Mouse (Mus musculus) lung, adult 2 months (tissue): ENCODE data around the gene Serbp1. TPM values are rescaled to one million over a fixed set of nuclear protein-coding genes. Genes with fewer than 3 reads are reported as not detected.

Source experiments
- DNase-seq: peaks from one replicate; pipeline ENCODE4 v3.0.0; 2022
- H3K4me1 ChIP-seq: fragments of 200-500 bp; 2 replicates; pipeline ENCODE4 v1.6.1; 2011; ENCODE audit warnings: low read length; ENCODE audit not compliant: control insufficient read depth, insufficient read depth
- H3K4me3 ChIP-seq: fragments of 200-500 bp; replicated peaks from 2 replicates; pipeline ENCODE3; 2011; ENCODE audit warnings: low read depth, mild to moderate bottlenecking, control low read depth, low read length; ENCODE audit errors: extremely low read depth
- CTCF ChIP-seq: fragments of 200-500 bp; IDR thresholded peaks from 2 replicates; pipeline ENCODE4 v1.5.1; 2011; ENCODE audit warnings: mild to moderate bottlenecking, low read length, control low read depth; ENCODE audit not compliant: insufficient read depth
- POLR2A ChIP-seq: fragments of 200-500 bp; IDR thresholded peaks from 2 replicates; pipeline ENCODE4 v1.6.1; 2011; ENCODE audit warnings: low read depth, mild to moderate bottlenecking, control low read depth, low read length, borderline replicate concordance; ENCODE audit errors: extremely low read depth
- WGBS: fragments of 180-500 bp; shearing (Covaris S2); methylation state at CpG from one replicate; pipeline ENCODE4 v1.1.7; 2018; 5-methylcytosine and 5-hydroxymethylcytosine counted together
- polyA plus RNA-seq: library from polyadenylated mRNA; depleted of rRNA; stranded (reverse); fragments of >200 nt; gene quantifications from 2 replicates; pipeline ENCODE4 v1.2.3, GENCODE M21; 2012; rRNA removed

Gene Serbp1
- polyA plus RNA-seq, 1 experiment, result 53.4 TPM

GRCm38 (mm10) chr6:67317068-67317467, 79.1 kb downstream of the Serbp1 start:
- H3K4me3 ChIP-seq, result no peak overlapping the region
- TF ChIP-seq POLR2A, result no peak
- no peak for TF ChIP-seq CTCF
- DNase-seq, result no peak
- no peaks in the 10 kb centered on the region for H3K4me1 ChIP-seq
- WGBS, result 62% methylated on average over 5 of the region's 5 CpGs

- WGBS, result 78% methylated on average over 8 of the region's 8 CpGs
- no peak for DNase-seq
- Histone ChIP-seq H3K4me1 (no peaks in the 10 kb centered on the region), H3K4me3 (no peak overlapping the region)
- TF ChIP-seq CTCF, result no peak
- TF ChIP-seq POLR2A, result no peak
Measured at GRCm38 (mm10) chr6:67317827-67318338, 79.9 kb downstream of the Serbp1 start.

GRCm38 (mm10) chr6:67318451-67318850, 80.5 kb downstream of the Serbp1 start:
- Histone ChIP-seq H3K4me1 (no peaks in the 10 kb centered on the region), H3K4me3 (no peak overlapping the region)
- TF ChIP-seq POLR2A, result no peak
- peak; percentile 75 for TF ChIP-seq CTCF
- 21% methylated on average over 10 of the region's 10 CpGs for WGBS
- DNase-seq, result peak; percentile 62

DNA sequence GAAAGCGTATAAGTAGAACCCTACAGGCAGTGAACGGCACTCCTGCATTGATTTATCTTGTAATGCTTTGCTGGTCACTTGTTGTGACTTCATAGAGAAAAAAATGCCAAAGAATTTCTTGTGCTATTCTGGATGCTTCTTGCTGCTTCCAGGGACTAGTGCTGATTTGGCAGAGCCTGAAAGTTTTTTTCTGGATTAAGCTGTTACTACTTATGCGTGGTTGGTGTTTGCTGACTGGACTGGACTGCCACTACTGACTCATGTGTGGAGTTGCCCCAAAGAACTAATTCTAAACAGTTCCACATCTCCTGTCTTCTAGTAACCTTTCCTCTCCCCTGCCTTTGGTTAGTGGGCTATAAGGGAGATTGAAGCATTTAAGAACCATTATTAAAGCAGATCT, 85.8 kb downstream of the Serbp1 start:
- no peak for DNase-seq
- TF ChIP-seq CTCF, result no peak
- TF ChIP-seq POLR2A, result no peak
- WGBS, result 71% methylated on average over 3 of the region's 3 CpGs
- Histone ChIP-seq H3K4me1 (no peaks in the 10 kb centered on the region), H3K4me3 (no peak overlapping the region)

DNA sequence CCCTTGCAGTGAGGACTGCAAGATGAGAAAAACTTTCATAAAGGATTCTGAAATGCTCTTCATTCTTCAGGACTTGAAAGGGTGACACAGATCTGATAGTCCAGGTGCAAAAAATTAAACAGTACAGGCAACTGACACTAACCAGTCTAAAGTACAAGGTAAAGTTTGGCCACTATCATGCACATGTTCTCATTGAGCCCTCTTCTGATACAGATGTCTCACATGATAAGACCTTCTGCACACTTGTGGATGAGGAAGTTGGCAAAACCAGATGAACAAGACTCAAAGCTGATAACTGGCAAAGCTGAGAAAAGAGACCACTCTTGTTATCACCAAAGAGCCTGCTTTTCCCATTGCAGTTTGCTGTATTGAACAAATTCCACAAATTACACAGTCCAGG, 100.0 kb downstream of the Serbp1 start:
- no peak for DNase-seq
- Histone ChIP-seq H3K4me3 (no peak overlapping the region), H3K4me1 (no peaks in the 10 kb centered on the region)
- TF ChIP-seq POLR2A (no peak), CTCF (no peak)

GRCm38 (mm10) chr6:67339494-67339893, 101.5 kb downstream of the Serbp1 start:
- Histone ChIP-seq H3K4me3 (no peak overlapping the region), H3K4me1 (no peaks in the 10 kb centered on the region)
- DNase-seq, result no peak
- no peak for TF ChIP-seq CTCF
- TF ChIP-seq POLR2A, result no peak

Other genes starting within 250 kb of the Serbp1 start
- 31.0 and 32.7 TPM in 2 replicates for gene Gadd45a, start 200.7 kb upstream of the Serbp1 start, polyA plus RNA-seq
- gene Il12rb2, start 138.0 kb downstream of the Serbp1 start, polyA plus RNA-seq, result 0.92 and 1.1 TPM in 2 replicates